Mouse (Mus musculus) heart, adult 2 months (tissue): ENCODE data around the gene Cdpf1. TPM values are rescaled to one million over a fixed set of nuclear protein-coding genes. Genes with fewer than 3 reads are reported as not detected.

Source experiments
- DNase-seq, 2 experiments: peaks; one replicate each; pipeline ENCODE4 v3.0.0; 2021
- H3K27ac ChIP-seq: fragments of 200-600 bp; 2 replicates; pipeline ENCODE4 v1.8.1; 2022
- H3K27me3 ChIP-seq: fragments of 200-500 bp; 2 replicates; pipeline ENCODE4 v1.6.1; 2012; ENCODE audit warnings: mild to moderate bottlenecking, low read length, inconsistent platforms, mixed read lengths; ENCODE audit not compliant: control insufficient read depth, insufficient read depth
- H3K36me3 ChIP-seq: fragments of 200-500 bp; 2 replicates; pipeline ENCODE4 v1.6.1; 2012; ENCODE audit warnings: low read length, inconsistent platforms; ENCODE audit not compliant: control insufficient read depth, insufficient read depth
- H3K4me1 ChIP-seq: fragments of 200-500 bp; 2 replicates; pipeline ENCODE4 v1.6.1; 2011; ENCODE audit warnings: low read length; ENCODE audit not compliant: control insufficient read depth, insufficient read depth
- H3K4me3 ChIP-seq: fragments of 200-600 bp; 2 replicates; pipeline ENCODE4 v1.8.1; 2022
- H3K79me2 ChIP-seq: fragments of 200-500 bp; replicated peaks from 2 replicates; pipeline ENCODE4 v1.6.1; 2012; ENCODE audit warnings: mild to moderate bottlenecking, inconsistent platforms, low read length, moderate library complexity, mixed read lengths; ENCODE audit not compliant: control insufficient read depth, insufficient read depth
- H3K9ac ChIP-seq: fragments of 200-500 bp; 2 replicates; pipeline ENCODE4 v1.6.1; 2012; ENCODE audit warnings: low read depth, mild to moderate bottlenecking, control low read depth, inconsistent platforms, low read length, mixed read lengths
- CTCF ChIP-seq: fragments of 200-600 bp; IDR thresholded peaks from 2 replicates; pipeline ENCODE4 v1.8.1; 2022; ENCODE audit warnings: antibody characterized with exemption, mild to moderate bottlenecking, moderate library complexity
- EP300 ChIP-seq: fragments of 200-500 bp; IDR thresholded peaks from 2 replicates; pipeline ENCODE4 v1.6.1; 2011; ENCODE audit warnings: low read depth, low read length, control low read depth; ENCODE audit not compliant: insufficient read depth
- POLR2A ChIP-seq: fragments of 200-500 bp; IDR thresholded peaks from 2 replicates; pipeline ENCODE4 v1.6.1; 2011; ENCODE audit warnings: mild to moderate bottlenecking, low read depth, low read length, control low read depth; ENCODE audit not compliant: insufficient read depth
- WGBS: fragments of 180-500 bp; shearing (Covaris S2); methylation state at CpG from one replicate; pipeline ENCODE4 v1.1.7; 2018; 5-methylcytosine and 5-hydroxymethylcytosine counted together
- intact Hi-C: fragments of 180-260 bp; cut with DNase I; formaldehyde crosslinking; loops from one replicate; pipeline ENCODE4 v1.15.1; 2025
- polyA plus RNA-seq: library from polyadenylated mRNA; depleted of rRNA; stranded (reverse); fragments of >200 nt; gene quantifications from 2 replicates; pipeline ENCODE4 v1.2.3, GENCODE M21; 2012; rRNA removed
- total RNA-seq, 2 experiments: library from RNA; stranded (reverse); gene quantifications; 2 replicates each; pipeline ENCODE4 v1.2.3; 2021

Cdpf1 gene
- total and polyA plus RNA-seq, 3 experiments: 31.6 to 42.6 (median 37.3) TPM

DNA sequence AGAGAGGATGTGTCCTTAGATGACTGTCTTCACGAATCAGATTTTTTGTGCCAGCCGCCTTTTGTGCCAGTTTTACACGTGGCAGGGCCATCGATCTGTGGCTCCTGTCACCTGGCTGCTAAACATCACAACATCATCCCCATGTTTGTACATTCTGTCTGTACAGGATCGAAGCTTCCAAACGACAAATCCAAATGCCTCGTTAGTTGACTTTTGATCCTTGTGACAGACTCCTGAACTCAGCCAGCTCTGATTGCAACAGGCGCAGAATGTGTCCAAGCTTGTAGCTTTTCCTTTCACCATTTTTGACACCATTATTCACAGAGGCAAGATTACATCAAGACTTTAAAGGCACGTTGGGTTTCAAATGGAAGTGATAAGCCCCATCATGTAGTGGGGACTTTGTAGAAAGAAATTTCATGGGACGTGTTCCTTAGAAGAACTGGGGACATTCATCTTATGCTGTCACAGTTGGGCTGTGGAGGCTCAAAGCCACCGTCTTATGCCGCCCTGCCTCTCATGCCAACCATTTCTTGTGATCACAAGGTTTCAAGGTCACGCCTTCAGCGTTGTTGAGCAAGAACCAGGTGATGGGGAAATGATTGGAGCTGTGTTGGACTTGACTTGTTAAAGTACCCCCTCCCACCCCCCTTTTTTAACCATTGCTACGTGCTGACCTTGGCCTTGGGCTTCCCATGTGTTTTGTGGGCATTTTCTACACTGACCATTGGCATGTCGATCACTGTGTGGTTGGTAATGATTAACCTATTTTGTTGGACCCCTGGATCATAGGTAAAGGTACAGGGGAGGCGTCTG, 40.0 kb downstream of the Cdpf1 start:
- 67% methylated on average over 17 of the region's 17 CpGs for WGBS
- H3K36me3 ChIP-seq: no peaks in the 10 kb centered on the region; the same call in 1 of the 2 replicates
- H3K4me1 ChIP-seq: peaks cover 5% of the 10 kb centered on the region; the same call in 1 of the 2 replicates
- no peak overlapping the region for H3K4me3 ChIP-seq
- H3K9ac ChIP-seq: no peak overlapping the region
- no peaks in the 10 kb centered on the region for H3K27me3 ChIP-seq
- intact Hi-C loops: no loop called here
- no peak overlapping the region for H3K27ac ChIP-seq
- 0 out of 2 replicates have a peak, but pooled peaks cover 1% of the 10 kb centered on the region for H3K79me2 ChIP-seq
- TF ChIP-seq CTCF (no peak), EP300 (no peak), POLR2A (no peak)
- no peak for DNase-seq

DNA sequence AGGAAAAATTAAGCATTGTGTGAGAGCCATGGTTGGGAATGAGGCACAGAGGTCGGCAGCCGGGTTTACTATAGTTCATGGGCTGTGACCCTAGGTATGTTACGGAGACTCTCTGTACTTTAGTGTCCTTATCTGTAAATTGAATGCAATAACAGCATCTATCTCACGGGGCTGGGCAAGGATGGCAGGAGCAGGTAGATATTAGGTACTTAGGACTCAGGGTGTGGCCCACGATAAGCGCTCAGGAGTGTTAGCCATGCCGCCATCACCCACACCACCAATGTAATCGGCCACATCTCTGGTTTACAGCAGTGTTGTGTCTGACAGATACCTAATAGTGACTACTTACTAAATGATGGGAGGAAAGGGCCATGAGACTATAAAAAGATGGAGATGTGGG, 42.5 kb downstream of the Cdpf1 start:
- no peaks in the 10 kb centered on the region for H3K27me3 ChIP-seq
- H3K4me1 ChIP-seq: peaks cover 3% of the 10 kb centered on the region; the same call in 1 of the 2 replicates
- no peaks in the 10 kb centered on the region; the same call in 1 of the 2 replicates for H3K36me3 ChIP-seq
- H3K79me2 ChIP-seq: 0 out of 2 replicates have a peak, but pooled peaks cover 1% of the 10 kb centered on the region
- intact Hi-C loops: no loop called here
- WGBS: 88% methylated on average over 8 of the region's 8 CpGs
- no peak overlapping the region for H3K27ac ChIP-seq
- no peak overlapping the region for H3K9ac ChIP-seq
- no peak for DNase-seq
- no peak overlapping the region for H3K4me3 ChIP-seq
- TF ChIP-seq CTCF: no peak
- TF ChIP-seq POLR2A: no peak
- TF ChIP-seq EP300: no peak

GRCm38 (mm10) chr15:85766677-85767076, 44.8 kb downstream of the Cdpf1 start:
- no peak overlapping the region for H3K4me3 ChIP-seq
- peaks cover 3% of the 10 kb centered on the region; the same call in 1 of the 2 replicates for H3K4me1 ChIP-seq
- 83% methylated on average over 5 of the region's 5 CpGs for WGBS
- 0 out of 2 replicates have a peak, but pooled peaks cover 1% of the 10 kb centered on the region for H3K79me2 ChIP-seq
- no peak for DNase-seq
- intact Hi-C loops: no loop called here
- H3K36me3 ChIP-seq: no peaks in the 10 kb centered on the region; the same call in 1 of the 2 replicates
- no peaks in the 10 kb centered on the region for H3K27me3 ChIP-seq
- TF ChIP-seq POLR2A (no peak), EP300 (no peak), CTCF (no peak)
- no peak overlapping the region for H3K9ac ChIP-seq
- H3K27ac ChIP-seq: no peak overlapping the region

- DNase-seq: no peak
- Histone ChIP-seq H3K9ac (no peak overlapping the region), H3K79me2 (no peaks in the 10 kb centered on the region), H3K27ac (no peak overlapping the region), H3K4me3 (no peak overlapping the region), H3K4me1 (peaks cover 3% of the 10 kb centered on the region; the same call in 1 of the 2 replicates), H3K36me3 (no peaks in the 10 kb centered on the region), H3K27me3 (no peaks in the 10 kb centered on the region)
- no peak for TF ChIP-seq CTCF
- TF ChIP-seq EP300: no peak
- TF ChIP-seq POLR2A: no peak
- intact Hi-C loops: no loop called here
- WGBS: 37% methylated on average over 3 of the region's 3 CpGs
These were observed 46.5 kb downstream of the Cdpf1 start for GRCm38 (mm10) chr15:85765022-85765421.

DNA sequence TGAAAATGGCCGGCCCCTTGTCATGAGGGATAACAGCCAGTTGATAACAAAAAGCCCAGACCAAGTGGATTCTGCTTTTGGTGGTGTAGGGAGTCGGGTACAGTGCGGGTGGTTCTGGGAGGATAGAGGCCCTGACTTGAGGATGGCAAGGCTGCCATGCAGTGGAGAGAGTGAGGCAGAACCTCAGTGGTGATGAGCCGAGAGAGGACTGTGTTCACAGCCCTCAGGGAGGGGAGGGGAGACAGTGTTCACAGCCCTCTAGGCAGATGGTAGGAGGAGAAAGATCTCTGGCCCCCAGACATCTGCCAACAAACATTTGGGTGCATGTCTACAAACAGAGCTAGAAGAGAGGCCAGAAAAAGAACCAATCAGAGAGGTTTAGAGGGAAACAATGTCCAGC, 48.7 kb downstream of the Cdpf1 start:
- intact Hi-C loops: no loop called here
- no peaks in the 10 kb centered on the region for H3K36me3 ChIP-seq
- peaks cover 2% of the 10 kb centered on the region; the same call in 1 of the 2 replicates for H3K4me1 ChIP-seq
- no peak overlapping the region for H3K27ac ChIP-seq
- no peaks in the 10 kb centered on the region for H3K27me3 ChIP-seq
- H3K4me3 ChIP-seq: no peak overlapping the region
- no peak overlapping the region for H3K9ac ChIP-seq
- TF ChIP-seq POLR2A (no peak), CTCF (no peak), EP300 (no peak)
- 49% methylated on average over 4 of the region's 4 CpGs for WGBS
- H3K79me2 ChIP-seq: no peaks in the 10 kb centered on the region
- no peak for DNase-seq

- intact Hi-C loops: loop anchor here (5.0 kb wide), 1 partner anchor 35 kb away; no protein-coding TSS in a partner anchor
- TF ChIP-seq EP300 (no peak), POLR2A (no peak), CTCF (peak; percentile 46)
- Histone ChIP-seq H3K4me1 (peaks cover 5% of the 10 kb centered on the region), H3K79me2 (no peaks in the 10 kb centered on the region), H3K36me3 (no peaks in the 10 kb centered on the region; the same call in 1 of the 2 replicates), H3K27ac (no peak overlapping the region), H3K9ac (no peak overlapping the region), H3K27me3 (no peaks in the 10 kb centered on the region), H3K4me3 (no peak overlapping the region)
- WGBS: 93% methylated on average over 3 of the region's 3 CpGs
- no peak for DNase-seq
These were observed 53.7 kb downstream of the Cdpf1 start for GRCm38 (mm10) chr15:85757768-85758167.

Other genes starting within 250 kb of the Cdpf1 start
- under 1 TPM; 0.14 to 0.18 TPM for gene Wnt7b, start 229.2 kb downstream of the Cdpf1 start, total RNA-seq
- 0.12 and 0.41 TPM in 2 replicates for gene Wnt7b, start 229.2 kb downstream of the Cdpf1 start, polyA plus RNA-seq
- 10 to 100 TPM; 53.1 to 60.7 TPM for gene Ppara, start 76.7 kb downstream of the Cdpf1 start, total RNA-seq
- 12.9 and 25.4 TPM in 2 replicates for gene Ppara, start 76.7 kb downstream of the Cdpf1 start, polyA plus RNA-seq
- gene Pkdrej, start 10.0 kb upstream of the Cdpf1 start, total RNA-seq: 1 to 10 TPM; 3.9 to 4.2 TPM
- gene Pkdrej, start 10.0 kb upstream of the Cdpf1 start, polyA plus RNA-seq: 1.8 and 3.0 TPM in 2 replicates
- gene Ttc38, start 20.6 kb upstream of the Cdpf1 start, total RNA-seq: 10 to 100 TPM; 15.3 to 21.1 TPM
- gene Ttc38, start 20.6 kb upstream of the Cdpf1 start, polyA plus RNA-seq: 6.8 and 10.6 TPM in 2 replicates
- gene Gtse1, start 48.0 kb upstream of the Cdpf1 start, total RNA-seq: under 1 TPM; 0.21 to 0.41 TPM
- 0.53 and 0.61 TPM in 2 replicates for gene Gtse1, start 48.0 kb upstream of the Cdpf1 start, polyA plus RNA-seq
- 10 to 100 TPM; 15.7 to 15.9 TPM for gene Trmu, start 67.6 kb upstream of the Cdpf1 start, total RNA-seq
- 23.5 and 27.8 TPM in 2 replicates for gene Trmu, start 67.6 kb upstream of the Cdpf1 start, polyA plus RNA-seq
- gene Celsr1, start 222.1 kb upstream of the Cdpf1 start, total RNA-seq: 1 to 10 TPM; 4.5 to 5.0 TPM
- 4.3 and 5.2 TPM in 2 replicates for gene Celsr1, start 222.1 kb upstream of the Cdpf1 start, polyA plus RNA-seq
- 10 to 100 TPM; 27.6 to 31.5 TPM for gene Gramd4, start 246.0 kb upstream of the Cdpf1 start, total RNA-seq
- 25.3 and 39.8 TPM in 2 replicates for gene Gramd4, start 246.0 kb upstream of the Cdpf1 start, polyA plus RNA-seq